Mouse (Mus musculus) c-Kit-positive CD71-positive TER-119-negative erythroid progenitor cells, embryonic 14.5 days (primary cell): ENCODE data around the gene Tmc4.
A peak's percentile ranks its signal among the peaks of the same experiment; 100 is the strongest.

ENCODE experiments used
- DNase-seq: peaks from one replicate; pipeline ENCODE4 v3.0.0-alpha.2; 2013; ENCODE audit warnings: low read depth

Tmc4 gene

GRCm38 (mm10) chr7:3692382-3692986 lies 15.1 kb upstream of the Tmc4 start, which contains the start of gene Tsen34:
TSS of gene Tsen34 (plus strand) at chr7:3692863.
- no peak for DNase-seq

DNA sequence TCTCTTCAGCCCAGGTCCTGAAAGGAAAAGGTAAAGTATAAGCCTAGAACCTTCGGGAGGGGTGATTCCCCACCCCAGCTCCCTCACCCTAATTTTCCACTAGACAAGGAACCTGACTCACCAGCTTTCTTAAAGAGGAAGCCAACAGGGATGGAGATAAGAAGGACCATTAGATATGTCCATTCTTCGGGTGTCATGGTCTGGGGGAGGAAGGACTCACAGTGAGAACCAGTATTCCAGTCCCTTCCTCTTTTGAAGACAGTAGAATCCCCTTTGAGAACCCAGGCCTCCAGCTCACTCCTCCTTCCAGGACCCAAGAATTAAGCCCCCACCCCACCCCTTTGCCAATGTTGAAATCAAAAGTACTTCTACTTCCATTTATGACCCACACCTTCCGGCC lies 14.6 kb upstream of the Tmc4 start:
- no peak for DNase-seq

- no peak for DNase-seq
These were observed 8.2 kb upstream of the Tmc4 start for GRCm38 (mm10) chr7:3685400-3686187.

GRCm38 (mm10) chr7:3684698-3685097 lies 7.3 kb upstream of the Tmc4 start:
- no peak for DNase-seq

DNA sequence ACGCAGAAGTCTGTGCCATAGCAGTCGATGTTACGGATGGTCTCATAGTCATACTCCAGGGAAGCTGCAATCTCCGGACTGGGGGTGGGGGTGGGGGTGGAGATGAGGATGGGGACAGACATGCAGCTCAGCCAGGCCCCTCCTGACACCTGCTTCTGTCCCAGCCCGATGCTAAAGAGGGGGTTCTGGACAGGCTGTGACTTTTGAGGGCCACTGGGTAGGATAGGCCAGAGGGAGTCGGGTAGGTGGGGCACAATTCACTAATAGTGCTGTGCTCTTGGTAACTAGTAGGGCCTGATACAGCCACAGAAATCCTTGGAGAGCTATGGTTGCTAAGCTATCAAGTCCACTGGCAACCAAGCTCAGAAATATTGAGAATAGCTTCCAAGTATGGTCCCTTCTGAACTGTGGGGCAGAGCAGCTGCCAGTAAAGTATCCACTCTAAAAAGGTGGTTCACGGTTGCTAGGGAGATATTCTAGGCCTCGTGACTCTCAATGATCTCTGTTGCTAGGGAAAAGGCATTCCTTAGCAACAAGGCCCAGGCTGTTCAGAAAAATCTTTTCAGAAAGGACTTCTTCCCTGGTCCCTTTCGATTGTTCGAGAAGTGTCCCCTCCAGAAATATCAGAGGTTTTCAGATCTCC lies 6.7 kb upstream of the Tmc4 start:
- DNase-seq = no peak

GRCm38 (mm10) chr7:3676371-3676770 lies 982 bp downstream of the Tmc4 start:
- DNase-seq = no peak

DNA sequence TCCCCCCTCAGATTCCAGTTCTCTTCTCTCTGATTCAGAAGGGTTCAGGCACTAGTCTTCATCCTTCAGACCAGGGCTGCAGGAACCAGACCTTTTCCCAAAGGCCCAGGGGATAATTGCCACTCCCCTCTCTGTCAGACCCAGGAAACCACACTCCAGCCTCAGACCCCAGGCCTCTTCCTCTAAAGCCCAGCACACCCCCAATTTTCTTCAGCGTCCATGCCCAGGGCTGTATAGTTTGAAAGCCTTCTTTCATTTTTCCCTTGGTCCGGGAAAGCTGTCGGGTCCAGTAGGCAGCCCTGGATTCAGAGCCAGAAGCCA lies 2.2 kb downstream of the Tmc4 start:
- no peak for DNase-seq

DNA sequence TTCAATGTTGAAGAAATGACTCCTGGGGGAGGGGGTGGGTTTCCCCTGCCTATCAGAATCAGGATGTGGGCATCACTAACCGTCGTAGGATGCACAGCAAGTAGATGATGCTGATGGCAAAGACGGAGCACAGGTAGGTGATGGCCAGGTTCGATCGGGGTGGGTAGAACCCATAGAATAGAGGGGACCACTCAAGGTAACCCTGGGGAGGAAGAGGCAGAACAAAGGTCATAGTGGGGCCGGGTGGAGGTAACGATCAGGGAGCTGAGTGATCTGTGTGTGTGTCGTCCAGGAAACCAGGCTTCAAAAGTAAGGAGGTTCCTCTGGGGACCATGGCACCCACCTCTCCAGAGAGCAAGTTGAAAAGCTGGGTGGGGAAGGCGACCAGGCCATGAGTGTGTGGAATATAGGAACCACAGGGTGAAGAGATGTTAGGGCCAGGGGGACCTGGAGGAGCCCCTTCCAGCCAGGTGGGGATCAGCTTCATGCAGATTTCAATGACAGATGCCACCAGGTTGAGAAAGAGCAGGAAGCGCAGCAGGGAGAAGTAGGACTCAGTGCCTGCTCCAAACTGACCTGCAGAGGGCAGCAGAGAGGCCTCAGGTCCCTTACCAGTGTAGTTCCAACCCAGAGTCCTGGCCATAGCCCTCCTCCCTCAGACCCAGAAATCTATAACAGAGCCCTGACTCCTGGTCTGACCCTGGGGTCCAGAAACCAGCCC lies 2.7 kb downstream of the Tmc4 start:
- DNase-seq = peak; percentile 72

- DNase-seq = peak; percentile 59
These were observed 10.4 kb downstream of the Tmc4 start for GRCm38 (mm10) chr7:3666921-3667391.

DNA sequence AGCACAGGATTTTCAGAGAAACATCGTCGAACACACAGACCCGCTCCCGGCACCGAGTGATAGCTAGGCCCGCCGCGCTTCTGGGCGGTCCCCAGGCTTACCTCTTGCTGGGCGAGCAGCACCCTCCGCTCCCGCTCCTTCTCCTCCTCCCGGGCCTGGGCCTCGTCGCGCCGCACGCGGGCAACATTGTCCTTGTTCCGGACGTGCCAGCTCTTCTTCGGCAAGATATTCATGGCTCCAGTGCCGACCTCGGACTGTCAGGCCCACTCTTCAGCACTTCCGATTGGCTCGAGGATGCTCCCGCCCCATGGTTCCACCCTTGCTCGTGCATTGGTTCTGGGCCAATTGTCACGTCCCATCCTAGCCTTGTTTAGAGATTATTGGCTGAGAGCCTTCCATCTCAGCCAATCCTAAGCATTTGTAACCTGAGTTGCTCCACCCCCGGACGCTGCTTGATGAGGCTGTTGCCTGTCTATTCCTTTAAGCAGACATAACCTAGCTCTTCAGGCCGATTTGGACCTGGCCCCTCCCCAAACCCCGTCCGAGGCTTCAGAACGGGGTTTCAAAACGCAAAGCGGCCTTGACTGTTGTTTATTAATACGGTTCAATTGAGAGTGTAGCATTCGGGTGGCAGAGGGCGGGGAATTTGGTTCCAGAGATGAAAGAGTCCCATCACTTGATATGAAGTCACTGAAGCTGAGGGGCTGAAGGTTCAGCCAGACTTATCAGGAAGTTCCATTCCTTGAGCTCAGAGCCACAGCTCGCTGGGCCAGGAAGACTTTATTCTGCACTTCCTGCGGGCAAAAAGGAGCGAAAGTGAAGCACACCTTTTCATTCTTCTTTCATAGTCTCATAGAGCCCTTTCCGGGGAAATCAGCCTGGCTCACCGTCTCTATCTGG lies 11.9 kb downstream of the Tmc4 start, which contains the start of gene Leng1:
Leng1 (minus strand) TSS at position 626 of the 900 bp plus-strand sequence.
- peak; percentile 96 for DNase-seq

GRCm38 (mm10) chr7:3664524-3665214 lies 12.7 kb downstream of the Tmc4 start:
- DNase-seq = no peak

- no peak for DNase-seq
These were observed 18.8 kb downstream of the Tmc4 start for GRCm38 (mm10) chr7:3658578-3658977.

DNA sequence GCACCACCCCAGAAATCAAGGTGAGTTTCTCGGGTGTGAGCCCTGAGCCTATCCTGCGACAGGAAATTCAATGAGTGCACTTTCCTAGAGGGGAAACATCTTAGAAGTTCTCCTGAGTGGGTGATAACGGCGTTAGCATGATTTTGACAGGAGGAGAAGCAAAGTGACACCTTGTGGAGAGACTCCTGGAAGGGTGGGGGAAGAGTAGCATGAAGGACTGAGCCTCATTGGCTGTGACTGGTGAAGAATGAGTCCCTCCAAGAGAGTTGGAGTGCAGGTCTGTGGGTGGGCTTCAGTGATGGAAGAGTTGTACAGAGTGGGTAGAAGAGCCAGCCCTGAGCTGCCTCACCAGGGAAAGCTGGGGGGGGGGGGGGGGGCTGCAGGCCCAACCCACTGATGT lies 20.4 kb downstream of the Tmc4 start:
- no peak for DNase-seq

DNA sequence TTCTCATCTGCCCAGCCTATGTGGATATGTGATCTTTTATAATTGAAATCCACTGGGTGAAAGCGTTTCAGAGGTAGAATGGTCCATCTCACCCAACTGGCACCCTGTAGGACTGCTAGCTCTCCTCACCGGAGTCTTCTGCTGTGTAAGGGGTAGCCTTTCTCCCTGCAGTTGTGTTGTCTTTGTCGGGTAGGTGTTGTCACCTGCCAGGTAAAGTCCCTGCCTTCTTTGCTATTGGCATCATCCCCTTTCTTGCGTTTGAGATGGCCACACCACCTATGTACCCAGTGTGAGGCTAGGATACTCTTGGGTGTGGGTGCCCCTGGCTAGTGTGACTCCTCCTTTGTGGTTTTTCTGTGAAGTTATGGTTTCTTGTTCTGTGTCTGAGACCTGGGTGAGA lies 30.7 kb downstream of the Tmc4 start:
- no peak for DNase-seq

DNA sequence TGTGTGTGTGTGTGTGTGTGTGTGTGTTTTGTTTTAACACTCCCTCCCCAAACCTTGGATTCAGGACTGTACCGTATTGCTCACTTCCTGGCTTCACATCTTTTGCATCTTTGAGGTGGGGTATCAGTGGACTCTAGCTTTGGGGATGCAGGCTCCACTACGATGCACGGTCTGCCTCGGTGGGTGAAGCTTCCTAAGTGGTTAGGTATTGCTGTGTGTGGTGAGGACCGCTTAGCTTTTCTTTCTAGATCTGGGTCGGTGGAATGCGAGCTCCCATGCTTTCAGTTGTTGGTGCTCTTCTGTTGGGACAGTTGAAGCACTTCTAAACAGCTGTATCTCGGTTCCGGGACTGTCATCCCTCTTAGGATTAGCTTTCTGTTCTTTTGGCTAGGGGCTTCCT lies 31.2 kb downstream of the Tmc4 start:
- no peak for DNase-seq

DNA sequence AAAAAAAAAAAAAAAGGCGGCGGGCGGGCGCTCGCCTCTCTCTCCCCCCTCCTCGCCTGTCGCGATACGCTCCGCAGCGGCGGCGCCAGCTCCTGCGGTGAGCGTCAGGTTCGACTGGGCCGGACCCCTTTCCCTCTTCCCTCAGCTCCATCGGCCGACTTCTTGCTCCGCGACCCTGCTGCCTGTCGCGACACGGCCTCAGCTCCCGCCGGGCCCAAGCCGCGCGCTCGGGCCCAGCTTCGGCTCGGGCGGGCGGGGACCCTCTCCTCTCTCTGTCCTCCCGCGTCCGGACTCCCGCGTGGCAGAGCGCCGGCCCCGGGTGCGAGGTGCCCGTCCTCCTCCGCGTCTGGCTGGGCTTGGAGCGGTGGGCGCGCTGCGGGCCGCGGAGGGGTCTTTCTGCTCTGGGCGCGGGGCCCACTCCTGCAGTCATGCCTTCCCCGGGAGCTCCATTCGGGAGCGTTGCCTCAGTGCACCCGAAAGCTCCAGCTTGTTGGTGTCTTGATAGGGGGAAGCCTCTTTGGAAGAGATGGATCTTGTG lies 31.8 kb downstream of the Tmc4 start:
- no peak for DNase-seq

- DNase-seq = peak; percentile 97
These were observed 32.5 kb downstream of the Tmc4 start, which contains the start of gene Cnot3 for GRCm38 (mm10) chr7:3644672-3645487. TSS of gene Cnot3 (plus strand) at chr7:3645268.

DNA sequence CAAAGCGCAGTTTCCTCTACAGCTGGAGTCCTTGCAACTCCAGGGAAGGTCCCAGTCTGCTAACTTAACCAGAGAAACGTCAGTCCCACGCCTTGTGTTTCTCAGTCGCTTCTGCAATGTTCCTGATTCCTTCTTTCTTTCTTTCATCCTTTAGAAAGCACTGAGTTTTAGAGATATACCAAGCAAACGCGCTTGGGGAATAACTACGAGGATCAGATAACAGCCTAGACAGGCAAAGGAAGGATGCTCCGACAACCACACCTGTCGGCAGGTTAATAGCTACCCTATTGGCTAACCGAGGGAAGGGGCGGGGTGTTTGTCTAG lies 33.0 kb downstream of the Tmc4 start:
- DNase-seq = no peak

DNA sequence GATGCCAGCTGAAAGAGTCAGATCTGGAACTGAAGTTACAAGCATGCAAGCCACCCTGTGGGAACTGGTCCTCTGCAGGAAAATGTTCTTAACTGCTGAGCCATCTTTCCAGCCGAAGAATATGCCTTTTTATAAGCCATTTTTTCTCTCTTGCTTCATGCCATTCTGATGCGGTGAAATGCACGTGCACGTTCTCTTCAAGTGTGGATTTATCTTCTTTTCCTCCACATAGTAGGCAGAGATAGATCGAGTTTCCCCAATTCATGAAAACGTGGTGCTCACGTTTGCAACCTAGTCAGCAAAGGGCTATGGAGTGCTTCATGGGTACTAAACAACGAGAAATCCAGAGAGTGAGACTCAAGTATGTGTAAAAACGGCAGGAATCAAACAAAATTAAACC lies 33.5 kb downstream of the Tmc4 start:
- DNase-seq = no peak

DNA sequence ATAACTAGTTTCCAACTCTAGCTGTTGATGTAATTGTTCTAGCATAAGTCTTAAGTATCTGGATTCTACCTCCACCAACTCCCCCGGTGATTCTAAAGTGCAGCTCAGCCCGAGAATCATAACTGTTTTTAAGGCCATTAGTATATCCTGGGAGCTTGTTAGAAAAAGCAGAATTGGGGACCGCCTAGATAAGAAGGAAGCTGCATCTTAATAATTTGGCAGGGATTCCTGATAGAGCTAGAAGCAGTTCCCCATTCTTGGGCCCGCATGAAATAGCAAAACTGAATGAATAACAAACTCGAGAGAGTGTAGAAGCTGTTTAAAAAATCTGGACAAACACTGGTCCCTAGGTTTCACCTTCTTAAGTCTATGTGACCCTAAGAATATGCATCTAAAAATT lies 33.9 kb downstream of the Tmc4 start:
- no peak for DNase-seq
